Comparison of ENCODE assay signal across 8 mouse cellular contexts in the genomic region with DNA sequence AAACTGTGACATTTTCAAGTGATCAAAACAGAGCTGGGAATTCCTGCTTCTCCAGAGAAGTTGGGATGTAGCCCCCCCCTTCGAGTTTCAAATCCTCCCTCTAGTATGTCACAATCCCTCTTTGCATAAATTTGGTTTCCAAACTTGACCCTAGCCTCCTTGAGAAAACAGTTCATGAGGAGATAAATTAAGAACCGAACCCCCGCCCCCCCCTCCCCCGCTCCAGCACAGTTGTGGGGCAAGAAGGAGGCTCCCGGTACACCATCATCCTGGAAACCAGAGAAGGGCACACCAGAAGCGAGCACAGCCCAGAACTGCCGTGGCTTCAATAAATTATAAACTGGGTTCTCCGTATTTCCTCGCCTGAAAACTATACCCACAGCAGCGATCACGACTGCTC.
DNase-seq lines count a peak whose midpoint lies in the region; ATAC-seq and TF ChIP-seq lines count a peak whose summit lies in the region.

No protein-coding gene starts in this region.

- no peak for DNase-seq in heart, postnatal 36 days
- no peak for DNase-seq in frontal cortex, adult 2 months (ENCODE audit: extremely low spot score in 1 of 2, low spot score in 1 of 2)
- no peak for DNase-seq in left cerebral cortex, postnatal 14 days (ENCODE audit: low spot score in 2 of 2)
- no peak for DNase-seq in layer of hippocampus, postnatal 14 days (ENCODE audit: low spot score in 2 of 2)

- no peaks in the 10 kb centered on the region for H3K27me3 ChIP-seq in heart, embryonic 15.5 days
- H3K27me3 ChIP-seq in hindbrain, embryonic 13.5 days: no peaks in the 10 kb centered on the region
- no peaks in the 10 kb centered on the region for H3K27me3 ChIP-seq in midbrain, embryonic 13.5 days

- WGBS in heart, embryonic 15.5 days: 4% methylated on average over 11 of the region's 11 CpGs
- WGBS in hindbrain, embryonic 13.5 days: 2% methylated on average over 11 of the region's 11 CpGs
- WGBS in midbrain, embryonic 13.5 days: 4% methylated on average over 11 of the region's 11 CpGs

- peak overlapping the region; percentile 79 for H3K4me2 ChIP-seq in heart, embryonic 15.5 days
- H3K4me2 ChIP-seq in hindbrain, embryonic 13.5 days: peak overlapping the region; percentile 58
- H3K4me2 ChIP-seq in midbrain, embryonic 13.5 days (replicated peaks): peak overlapping the region; percentile 56

- intact Hi-C loops in heart, postnatal 36 days (cut with DNase I): loop anchor here (1.0 to 5.0 kb wide), 3 partner anchors 47 to 99 kb away; no protein-coding TSS in a partner anchor
- intact Hi-C loops in left cerebral cortex, postnatal 14 days (cut with DNase I): no loop called here

- H3K27ac ChIP-seq in heart, embryonic 15.5 days: peak overlapping the region; percentile 80
- H3K27ac ChIP-seq in bone marrow macrophage, adult 2 months (ENCODE audit: insufficient read depth, low read depth, low read length): peak overlapping the region; percentile 87
- peak overlapping the region; percentile 93 for H3K27ac ChIP-seq in hindbrain, embryonic 13.5 days
- H3K27ac ChIP-seq in midbrain, embryonic 13.5 days: peak overlapping the region; percentile 90

- no peak for TF ChIP-seq POLR2A in bone marrow macrophage, adult 2 months (IDR thresholded peaks at IDR 0.05; ENCODE audit: borderline replicate concordance, low read depth, low read length)

- no peak for TF ChIP-seq CTCF in bone marrow macrophage, adult 2 months (IDR thresholded peaks at IDR 0.05; ENCODE audit: low read depth, low read length)

- H3K4me1 ChIP-seq in heart, embryonic 15.5 days (replicated peaks): peaks cover 52% of the 10 kb centered on the region
- H3K4me1 ChIP-seq in bone marrow macrophage, adult 2 months (ENCODE audit: control insufficient read depth, insufficient read depth, low read length): peaks cover 52% of the 10 kb centered on the region
- H3K4me1 ChIP-seq in hindbrain, embryonic 13.5 days (replicated peaks): peaks cover 61% of the 10 kb centered on the region
- H3K4me1 ChIP-seq in midbrain, embryonic 13.5 days (replicated peaks): peaks cover 59% of the 10 kb centered on the region

- H3K4me3 ChIP-seq in heart, embryonic 15.5 days: peak overlapping the region; percentile 50
- peak overlapping the region; percentile 49 for H3K4me3 ChIP-seq in bone marrow macrophage, adult 2 months (ENCODE audit: insufficient read depth, low read length)
- peak overlapping the region; percentile 34 for H3K4me3 ChIP-seq in hindbrain, embryonic 13.5 days
- H3K4me3 ChIP-seq in midbrain, embryonic 13.5 days (replicated peaks): peak overlapping the region; percentile 29

- H3K9ac ChIP-seq in heart, embryonic 15.5 days: peak overlapping the region; percentile 51
- peak overlapping the region; percentile 55; the same call in 1 of the 2 replicates for H3K9ac ChIP-seq in hindbrain, embryonic 13.5 days
- H3K9ac ChIP-seq in midbrain, embryonic 13.5 days (replicated peaks): 0 out of 2 replicates have a peak overlapping the region, but pooled peaks have one; percentile 5

- no peaks in the 10 kb centered on the region for H3K36me3 ChIP-seq in heart, embryonic 15.5 days
- no peaks in the 10 kb centered on the region for H3K36me3 ChIP-seq in hindbrain, embryonic 13.5 days
- no peaks in the 10 kb centered on the region for H3K36me3 ChIP-seq in midbrain, embryonic 13.5 days

- H3K9me3 ChIP-seq in heart, embryonic 15.5 days (replicated peaks): no peaks in the 10 kb centered on the region
- no peaks in the 10 kb centered on the region for H3K9me3 ChIP-seq in hindbrain, embryonic 13.5 days
- H3K9me3 ChIP-seq in midbrain, embryonic 13.5 days: no peaks in the 10 kb centered on the region

- ATAC-seq in heart, embryonic 15.5 days (replicated peaks; ENCODE audit: insufficient number of reproducible peaks, insufficient read depth, low FRiP score, low read depth): no peak
- no peak for ATAC-seq in hindbrain, embryonic 13.5 days (ENCODE audit: low FRiP score)
- ATAC-seq in midbrain, embryonic 13.5 days: no peak

Comparison
In these comparisons a context has a peak if more than half of its experiments do, and no peak if none do; other contexts are left out.
1. H3K9ac ChIP-seq: peak in every context shown above with its lines; median percentile 55 in hindbrain, embryonic 13.5 days; 51 in heart, embryonic 15.5 days; 5 in midbrain, embryonic 13.5 days.